Mouse (Mus musculus) skeletal muscle tissue, postnatal 0 days (tissue): Measurements from ENCODE around the gene 6330403K07Rik. TPM values are rescaled to one million over a fixed set of nuclear protein-coding genes. Genes with fewer than 3 reads are reported as not detected.

Source experiments
- polyA plus RNA-seq: library from polyadenylated mRNA; unstranded; fragments of >200 nt; fragmentation: Nextera tagmentation; extraction: Ambion mirVana; gene quantifications from 2 replicates; pipeline ENCODE4 v1.2.1, GENCODE M21; 2015

The 6330403K07Rik gene
- 29.7 and 29.9 TPM in 2 replicates for polyA plus RNA-seq

DNA sequence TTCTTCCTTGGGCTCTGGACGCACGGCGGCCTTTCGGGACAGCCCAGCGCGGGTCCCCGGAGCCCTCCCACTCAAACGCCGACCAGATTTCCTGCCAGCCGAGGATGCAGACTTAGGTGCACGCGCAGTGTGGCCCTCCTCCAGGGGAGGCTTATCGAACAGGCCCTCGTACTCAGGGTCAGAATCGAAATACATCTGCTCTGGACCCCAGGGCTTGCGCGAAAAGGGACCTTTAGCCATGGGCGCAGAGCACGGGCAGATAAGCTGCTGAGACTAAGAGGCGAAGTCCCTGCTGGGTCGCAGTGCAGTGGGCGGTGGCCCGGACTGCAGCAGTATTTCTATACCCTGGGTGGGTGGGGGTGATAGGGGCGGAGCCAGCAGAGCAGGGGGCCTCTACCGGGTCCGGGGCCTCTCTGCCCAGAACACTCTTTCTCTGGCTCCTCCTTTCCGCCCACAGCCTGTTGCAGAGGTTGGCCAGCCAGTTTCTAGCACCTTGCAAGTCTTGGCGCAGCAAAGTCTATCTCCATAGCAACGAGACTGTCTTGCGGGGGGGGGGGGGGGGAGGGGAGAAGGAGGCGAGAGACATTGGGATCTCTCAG is at the start of gene 6330403K07Rik:
Gene 6330403K07Rik, minus strand, starts transcription at position 351 of the 599 bp plus-strand sequence.

DNA sequence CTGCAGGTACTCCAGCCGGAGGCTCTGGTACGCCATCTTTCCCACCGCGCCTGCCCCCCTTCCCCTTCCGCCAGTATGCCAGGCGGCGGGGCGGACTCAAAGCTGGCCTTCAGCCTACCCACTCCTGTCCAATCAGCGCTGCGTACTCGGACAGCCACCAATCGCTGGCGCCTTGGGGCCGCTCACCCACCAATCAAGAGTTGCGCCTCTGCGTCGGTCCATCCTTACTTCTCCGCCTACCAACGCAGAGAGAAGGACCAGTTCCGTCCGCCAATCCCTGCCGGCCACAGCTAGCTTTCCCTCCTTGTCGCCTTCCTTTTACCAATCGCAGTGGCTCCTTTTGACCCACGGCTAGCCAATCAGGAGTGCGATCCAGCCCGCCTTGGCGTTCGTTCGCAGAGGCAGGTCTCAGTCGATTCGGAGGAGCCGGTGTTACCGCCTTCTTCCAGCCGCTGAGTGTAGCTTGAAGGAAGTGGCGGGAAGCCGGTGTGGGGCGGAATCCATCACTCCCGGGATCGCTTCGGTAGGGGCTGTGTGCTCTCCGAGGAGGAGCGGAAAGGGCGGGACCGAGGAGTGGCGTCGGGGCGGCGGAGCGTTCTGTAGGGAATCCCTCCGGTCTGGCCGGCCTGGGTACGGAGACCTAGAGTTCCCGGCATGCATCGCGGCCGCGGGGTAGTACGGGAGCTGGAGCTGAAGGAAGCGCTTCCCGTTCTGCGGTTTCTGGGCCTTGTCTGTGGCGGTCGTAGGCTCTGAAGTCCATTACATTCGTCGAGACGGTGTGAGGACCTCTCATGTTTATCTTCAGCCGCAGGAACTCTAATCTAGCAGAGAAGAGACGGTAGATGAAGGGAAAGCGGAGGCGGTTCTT is 13.9 kb downstream of the 6330403K07Rik start, which contains the start of the genes Mis12 and Derl2:
Gene Mis12, plus strand, starts transcription at position 411 of the 868 bp plus-strand sequence.
Gene Derl2, minus strand, starts transcription at position 641 of the 868 bp plus-strand sequence.

DNA sequence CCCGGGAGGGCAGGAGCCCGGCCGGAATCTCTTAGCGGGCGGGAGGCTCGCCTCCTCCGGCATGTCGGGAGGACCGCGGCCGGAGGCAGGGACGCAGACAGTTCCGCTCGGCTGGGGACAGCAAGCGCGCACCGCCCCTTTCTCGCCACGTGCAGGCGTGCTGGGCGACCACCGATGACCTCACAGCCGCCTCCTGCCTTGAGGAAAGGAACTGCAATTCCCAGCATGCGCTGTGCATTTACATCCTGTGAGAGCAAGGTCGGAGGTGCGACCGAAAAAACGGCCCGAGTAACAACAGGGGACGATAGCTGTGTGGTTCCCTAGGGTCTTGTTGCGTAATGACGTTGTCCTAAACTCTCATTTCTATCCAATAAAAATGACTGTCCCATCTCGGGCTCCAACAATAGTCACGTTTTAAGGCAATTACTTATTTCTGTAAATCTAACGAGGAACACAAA is 29.0 kb downstream of the 6330403K07Rik start, which contains the start of gene Dhx33:
Gene Dhx33, minus strand, starts transcription at position 122 of the 458 bp plus-strand sequence.

DNA sequence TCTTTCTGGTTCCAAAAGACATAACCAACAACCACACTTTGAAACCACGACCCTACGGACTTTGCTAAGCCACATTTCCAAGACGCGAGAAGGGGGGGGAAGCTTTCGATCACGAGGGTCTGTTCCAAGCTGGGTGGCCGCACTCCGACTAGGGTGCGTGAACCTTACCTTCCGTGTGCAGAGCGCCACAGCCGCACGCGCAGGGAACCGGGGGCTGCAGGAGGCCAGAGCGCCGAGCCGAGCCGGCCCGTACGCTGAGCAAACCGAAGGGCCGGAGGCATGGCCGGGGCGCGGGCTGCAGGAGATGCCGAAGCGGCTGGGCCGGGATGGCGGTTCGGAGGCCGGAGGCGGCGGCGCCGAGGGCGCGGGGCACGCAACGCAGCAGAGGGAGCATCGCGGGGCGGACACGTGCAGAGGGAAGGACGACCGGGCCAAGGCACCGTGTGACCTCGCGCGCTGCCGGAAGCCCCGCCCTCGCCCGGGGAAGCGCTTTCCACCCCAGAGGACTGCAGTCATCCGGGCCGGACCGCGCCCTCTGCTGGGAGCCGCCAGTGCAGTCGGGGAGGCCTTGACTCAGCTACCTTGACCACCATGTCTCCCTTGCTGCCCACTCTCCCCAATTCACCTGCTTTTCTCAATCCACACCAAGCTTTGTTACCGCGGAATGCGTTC is 50.6 kb downstream of the 6330403K07Rik start, which contains the start of gene C1qbp:
Gene C1qbp, minus strand, starts transcription at position 470 of the 672 bp plus-strand sequence.

Other genes with a start within 250 kb of the 6330403K07Rik start
- 0.45 and 0.52 TPM in 2 replicates for gene Scimp, start 220.9 kb downstream of the 6330403K07Rik start, polyA plus RNA-seq
- 27.2 and 28.6 TPM in 2 replicates for gene Rabep1, start 188.7 kb downstream of the 6330403K07Rik start, polyA plus RNA-seq
- gene Nup88, start 63.5 kb downstream of the 6330403K07Rik start, polyA plus RNA-seq: 77.0 and 77.8 TPM in 2 replicates
- gene Rpain, start 63.3 kb downstream of the 6330403K07Rik start, polyA plus RNA-seq: 32.9 and 36.9 TPM in 2 replicates
- 221 and 223 TPM in 2 replicates for gene C1qbp, start 50.5 kb downstream of the 6330403K07Rik start, polyA plus RNA-seq
- gene Dhx33, start 29.1 kb downstream of the 6330403K07Rik start, polyA plus RNA-seq: 6.4 TPM in 2 replicates
- 9.1 and 10.8 TPM in 2 replicates for gene Mis12, start 13.9 kb downstream of the 6330403K07Rik start, polyA plus RNA-seq
- 26.5 and 38.8 TPM in 2 replicates for gene Derl2, start 13.7 kb downstream of the 6330403K07Rik start, polyA plus RNA-seq
- 0.09 TPM in 1 of 2 replicates, not detected in the other for gene Nlrp1a, start 111.2 kb upstream of the 6330403K07Rik start, polyA plus RNA-seq
- 0.05 TPM in 2 replicates for gene Nlrp1b, start 197.2 kb upstream of the 6330403K07Rik start, polyA plus RNA-seq